Mouse (Mus musculus): ENCODE measurements around the gene Disp3. TPM values are rescaled to one million over a fixed set of nuclear protein-coding genes. Genes with fewer than 3 reads are reported as not detected.
A peak's percentile ranks its signal among the peaks of the same experiment; 100 is the strongest.

The Disp3 gene
- polyA plus RNA-seq, 1 experiment, result 2.5 TPM

GRCm38 (mm10) chr4:148288055-148288549 lies 337 bp upstream of the Disp3 start:
- H3K4me3 ChIP-seq (ENCODE audit: control insufficient read depth, low read depth, low read length), result peak overlapping the region; percentile 79
- TF ChIP-seq CTCF (IDR thresholded peaks at IDR 0.05; ENCODE audit: control insufficient read depth, insufficient read depth, insufficient replicate concordance, low read depth, low read length) (peak; percentile 82), POLR2A (IDR thresholded peaks at IDR 0.05; ENCODE audit: control insufficient read depth, low read depth, low read length) (no peak)
- H3K27ac ChIP-seq (ENCODE audit: control insufficient read depth, insufficient read depth, low read depth, low read length), result no peak overlapping the region
- peaks cover 8% of the 10 kb centered on the region for H3K4me1 ChIP-seq (ENCODE audit: control insufficient read depth, insufficient read depth, low read length)
- no peaks in the 10 kb centered on the region for H3K36me3 ChIP-seq (ENCODE audit: control insufficient read depth, insufficient read depth, low read length)
- no peaks in the 10 kb centered on the region for H3K27me3 ChIP-seq (ENCODE audit: control insufficient read depth, insufficient read depth, low read length)

- TF ChIP-seq CTCF (IDR thresholded peaks at IDR 0.05; ENCODE audit: control insufficient read depth, insufficient read depth, insufficient replicate concordance, low read depth, low read length), result no peak
- TF ChIP-seq POLR2A (IDR thresholded peaks at IDR 0.05; ENCODE audit: control insufficient read depth, low read depth, low read length), result no peak
- H3K27ac ChIP-seq (ENCODE audit: control insufficient read depth, insufficient read depth, low read depth, low read length), result no peak overlapping the region
- no peaks in the 10 kb centered on the region for H3K27me3 ChIP-seq (ENCODE audit: control insufficient read depth, insufficient read depth, low read length)
- peaks cover 8% of the 10 kb centered on the region for H3K4me1 ChIP-seq (ENCODE audit: control insufficient read depth, insufficient read depth, low read length)
- peak overlapping the region; percentile 79 for H3K4me3 ChIP-seq (ENCODE audit: control insufficient read depth, low read depth, low read length)
- no peaks in the 10 kb centered on the region for H3K36me3 ChIP-seq (ENCODE audit: control insufficient read depth, insufficient read depth, low read length)
Measured at GRCm38 (mm10) chr4:148287041-148287440, 724 bp downstream of the Disp3 start.

GRCm38 (mm10) chr4:148286226-148287031 lies 1.3 kb downstream of the Disp3 start:
- Histone ChIP-seq H3K4me3 (ENCODE audit: control insufficient read depth, low read depth, low read length) (no peak overlapping the region), H3K27ac (ENCODE audit: control insufficient read depth, insufficient read depth, low read depth, low read length) (no peak overlapping the region)

GRCm38 (mm10) chr4:148284219-148284618 lies 3.5 kb downstream of the Disp3 start:
- Histone ChIP-seq H3K36me3 (ENCODE audit: control insufficient read depth, insufficient read depth, low read length) (no peaks in the 10 kb centered on the region), H3K4me3 (ENCODE audit: control insufficient read depth, low read depth, low read length) (no peak overlapping the region), H3K27me3 (ENCODE audit: control insufficient read depth, insufficient read depth, low read length) (no peaks in the 10 kb centered on the region), H3K4me1 (ENCODE audit: control insufficient read depth, insufficient read depth, low read length) (peaks cover 8% of the 10 kb centered on the region), H3K27ac (ENCODE audit: control insufficient read depth, insufficient read depth, low read depth, low read length) (no peak overlapping the region)
- TF ChIP-seq POLR2A (IDR thresholded peaks at IDR 0.05; ENCODE audit: control insufficient read depth, low read depth, low read length) (no peak), CTCF (IDR thresholded peaks at IDR 0.05; ENCODE audit: control insufficient read depth, insufficient read depth, insufficient replicate concordance, low read depth, low read length) (no peak)

More at GRCm38 (mm10) chr4:148286226-148287031, 1.3 kb downstream of the Disp3 start:
- no peaks in the 10 kb centered on the region for H3K36me3 ChIP-seq (ENCODE audit: control insufficient read depth, insufficient read depth, low read length)
- no peak for TF ChIP-seq POLR2A (IDR thresholded peaks at IDR 0.05; ENCODE audit: control insufficient read depth, low read depth, low read length)
- TF ChIP-seq CTCF (IDR thresholded peaks at IDR 0.05; ENCODE audit: control insufficient read depth, insufficient read depth, insufficient replicate concordance, low read depth, low read length), result no peak
- peaks cover 8% of the 10 kb centered on the region for H3K4me1 ChIP-seq (ENCODE audit: control insufficient read depth, insufficient read depth, low read length)
- no peaks in the 10 kb centered on the region for H3K27me3 ChIP-seq (ENCODE audit: control insufficient read depth, insufficient read depth, low read length)

GRCm38 (mm10) chr4:148276816-148277491 lies 10.8 kb downstream of the Disp3 start:
- no peaks in the 10 kb centered on the region for H3K36me3 ChIP-seq (ENCODE audit: control insufficient read depth, insufficient read depth, low read length)
- H3K4me1 ChIP-seq (ENCODE audit: control insufficient read depth, insufficient read depth, low read length), result peaks cover 4% of the 10 kb centered on the region
- no peaks in the 10 kb centered on the region for H3K27me3 ChIP-seq (ENCODE audit: control insufficient read depth, insufficient read depth, low read length)
- TF ChIP-seq CTCF (IDR thresholded peaks at IDR 0.05; ENCODE audit: control insufficient read depth, insufficient read depth, insufficient replicate concordance, low read depth, low read length) (no peak), POLR2A (IDR thresholded peaks at IDR 0.05; ENCODE audit: control insufficient read depth, low read depth, low read length) (no peak)
- H3K27ac ChIP-seq (ENCODE audit: control insufficient read depth, insufficient read depth, low read depth, low read length), result no peak overlapping the region
- no peak overlapping the region for H3K4me3 ChIP-seq (ENCODE audit: control insufficient read depth, low read depth, low read length)

GRCm38 (mm10) chr4:148274671-148275070 lies 13.1 kb downstream of the Disp3 start:
- H3K4me1 ChIP-seq (ENCODE audit: control insufficient read depth, insufficient read depth, low read length), result peaks cover 12% of the 10 kb centered on the region
- TF ChIP-seq POLR2A (IDR thresholded peaks at IDR 0.05; ENCODE audit: control insufficient read depth, low read depth, low read length) (no peak), CTCF (IDR thresholded peaks at IDR 0.05; ENCODE audit: control insufficient read depth, insufficient read depth, insufficient replicate concordance, low read depth, low read length) (no peak)
- H3K27me3 ChIP-seq (ENCODE audit: control insufficient read depth, insufficient read depth, low read length), result no peaks in the 10 kb centered on the region
- H3K4me3 ChIP-seq (ENCODE audit: control insufficient read depth, low read depth, low read length), result no peak overlapping the region
- H3K36me3 ChIP-seq (ENCODE audit: control insufficient read depth, insufficient read depth, low read length), result no peaks in the 10 kb centered on the region
- no peak overlapping the region for H3K27ac ChIP-seq (ENCODE audit: control insufficient read depth, insufficient read depth, low read depth, low read length)

- Histone ChIP-seq H3K36me3 (ENCODE audit: control insufficient read depth, insufficient read depth, low read length) (no peaks in the 10 kb centered on the region), H3K27me3 (ENCODE audit: control insufficient read depth, insufficient read depth, low read length) (no peaks in the 10 kb centered on the region), H3K4me3 (ENCODE audit: control insufficient read depth, low read depth, low read length) (no peak overlapping the region), H3K27ac (ENCODE audit: control insufficient read depth, insufficient read depth, low read depth, low read length) (no peak overlapping the region), H3K4me1 (ENCODE audit: control insufficient read depth, insufficient read depth, low read length) (peaks cover 12% of the 10 kb centered on the region)
- TF ChIP-seq CTCF (IDR thresholded peaks at IDR 0.05; ENCODE audit: control insufficient read depth, insufficient read depth, insufficient replicate concordance, low read depth, low read length), result no peak
Measured at GRCm38 (mm10) chr4:148273229-148273628, 14.5 kb downstream of the Disp3 start.

Data from testis, adult 2 months (tissue).